Mouse (Mus musculus) cerebellum, adult 2 months (tissue): ENCODE measurements around the gene Chn1.

Experiments
- CTCF ChIP-seq: fragments of 200-500 bp; IDR thresholded peaks from 2 replicates; pipeline ENCODE4 v1.5.1; 2011; ENCODE audit warnings: low read depth, mild to moderate bottlenecking, control low read depth, low read length, moderate library complexity, borderline replicate concordance; ENCODE audit not compliant: insufficient read depth
- POLR2A ChIP-seq: fragments of 200-500 bp; IDR thresholded peaks from 2 replicates; pipeline ENCODE4 v1.6.1; 2011; ENCODE audit warnings: low read length, control low read depth, borderline replicate concordance; ENCODE audit not compliant: insufficient read depth

- TF ChIP-seq CTCF: no peak
- TF ChIP-seq POLR2A: no peak
Observed at GRCm38 (mm10) chr2:73612941-73613340, 162.2 kb downstream of the Chn1 start.
